Mouse (Mus musculus) adrenal gland, adult 2 months (tissue): Measurements from ENCODE around the gene Olfr1432. TPM values are rescaled to one million over a fixed set of nuclear protein-coding genes. Genes with fewer than 3 reads are reported as not detected.
"Not testable (repeated sequence)": the region's sequence is repeated elsewhere in the genome, so short reads cannot be mapped to it uniquely, and the experiment has no call there.

ENCODE experiments used
- DNase-seq: peaks from one replicate; pipeline ENCODE4 v3.0.0; 2021
- long read RNA-seq: library from polyadenylated mRNA; stranded (forward); transcript quantifications from one replicate; pipeline ENCODE4 v2.0.0, GENCODE M21; 2021
- polyA plus RNA-seq: library from polyadenylated mRNA; depleted of rRNA; stranded (reverse); fragments of >200 nt; gene quantifications from 2 replicates; pipeline ENCODE4 v1.2.3, GENCODE M21; 2012; rRNA removed
- total RNA-seq, 2 experiments: library from RNA; stranded (reverse); gene quantifications; 2 replicates each; pipeline ENCODE4 v1.2.3; 2021

Olfr1432 gene
- total RNA-seq, result not detected
- not detected in 2 replicates for polyA plus RNA-seq
- long read RNA-seq, result 0 reads

DNA sequence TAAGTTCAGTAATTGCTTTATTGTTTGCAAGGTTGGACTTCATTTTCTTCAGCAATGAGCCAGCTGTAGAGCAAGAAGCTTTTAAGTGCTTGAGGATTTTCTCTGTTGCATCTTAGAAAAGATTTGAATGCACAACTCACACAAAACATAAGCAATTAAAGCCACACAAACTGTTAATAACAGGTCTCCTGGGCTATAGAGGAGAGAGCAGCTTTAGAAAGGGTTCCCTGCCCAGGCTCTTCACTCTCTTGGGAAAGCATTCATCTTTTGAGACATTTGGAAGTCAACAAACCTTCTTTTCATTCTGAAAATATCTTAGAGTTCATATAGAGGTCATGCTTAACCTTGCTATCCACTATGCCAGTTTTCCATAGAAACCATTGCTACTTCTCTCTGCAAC is at the start of gene Olfr1432:
TSS of gene Olfr1432 (minus strand) at position 101 of the 400 bp plus-strand sequence.
- DNase-seq, result not testable (repeated sequence)

DNA sequence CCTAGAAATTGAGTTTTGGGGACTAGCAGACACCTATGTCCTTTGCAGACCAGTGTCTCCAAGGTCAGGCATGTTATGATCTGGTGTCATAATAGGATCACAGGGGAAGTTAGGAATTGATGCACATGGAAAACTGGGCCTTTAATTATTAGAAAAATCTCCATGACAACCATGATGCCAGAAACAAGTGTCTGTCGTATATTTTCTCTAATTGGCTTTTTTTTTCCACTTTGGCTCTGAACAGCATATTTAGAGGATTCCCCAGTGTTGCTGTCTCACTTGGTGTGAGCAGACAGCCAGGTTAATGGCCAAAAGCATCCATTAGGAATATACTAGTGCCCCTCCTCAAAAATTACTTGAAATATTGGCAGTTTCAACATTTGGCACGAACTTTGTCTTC is 47.2 kb upstream of the Olfr1432 start, which contains the start of gene Olfr1434:
TSS of gene Olfr1434 (plus strand) at position 301 of the 400 bp plus-strand sequence.
- DNase-seq, result no peak

DNA sequence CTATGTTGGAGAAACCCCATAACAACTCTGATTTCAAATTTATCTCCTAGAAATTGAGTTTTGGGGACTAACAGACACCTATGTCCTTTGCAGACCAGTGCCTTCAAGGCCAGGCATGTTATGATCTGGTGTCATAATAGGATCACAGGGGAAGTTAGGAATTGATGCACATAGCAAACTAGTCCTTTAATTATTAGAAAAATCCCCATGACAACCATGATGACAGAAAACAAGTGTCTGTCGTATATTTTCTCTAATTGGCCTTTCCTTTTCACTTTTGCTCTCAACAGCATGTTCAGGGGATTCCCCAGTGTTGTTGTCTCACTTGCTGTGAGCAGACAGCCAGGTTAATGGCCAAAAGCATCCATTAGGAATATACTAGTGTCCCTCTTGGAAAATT is 28.3 kb upstream of the Olfr1432 start, which contains the start of gene Olfr235:
TSS of gene Olfr235 (plus strand) at position 301 of the 400 bp plus-strand sequence.
- DNase-seq, result no peak

DNA sequence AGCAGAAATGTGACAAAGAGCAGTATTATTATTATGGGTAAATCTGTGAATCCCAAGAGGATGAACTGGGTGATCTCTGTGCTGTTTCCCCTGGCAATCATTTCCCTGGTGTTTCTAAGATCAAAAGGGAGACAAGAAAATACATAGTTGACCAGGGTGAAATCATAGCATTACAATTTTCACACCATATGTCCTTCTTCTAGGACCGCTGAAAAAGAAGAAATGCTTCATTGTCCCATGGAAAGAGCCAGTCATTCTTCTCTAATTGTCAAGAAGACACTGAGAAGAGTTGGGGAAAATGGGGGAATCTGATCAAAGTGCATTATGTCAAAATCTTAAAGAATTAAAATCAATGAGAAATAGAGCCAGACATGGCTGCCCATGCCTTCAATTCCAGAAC is 9.2 kb upstream of the Olfr1432 start, which contains the start of gene Olfr262:
TSS of gene Olfr262 (minus strand) at position 101 of the 400 bp plus-strand sequence.
- no peak for DNase-seq

DNA sequence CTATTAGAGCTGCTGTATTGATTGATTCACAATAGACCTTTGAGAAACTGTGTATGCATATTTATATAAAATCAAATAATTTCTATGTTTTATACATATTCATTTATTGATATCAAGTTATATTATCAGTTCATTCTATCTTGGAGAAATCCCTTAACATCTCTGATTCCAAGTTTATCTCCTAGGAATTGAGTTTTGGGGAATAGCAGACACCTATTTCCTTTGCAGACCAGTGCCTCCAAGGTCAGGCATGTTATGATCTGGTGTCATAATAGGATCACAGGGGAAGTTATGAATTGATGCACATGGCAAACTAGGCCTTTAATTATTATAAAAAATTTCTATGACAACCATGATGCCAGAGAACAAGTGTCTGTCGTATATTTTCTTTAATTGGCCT is 32.1 kb downstream of the Olfr1432 start, which contains the start of gene Olfr1431:
TSS of gene Olfr1431 (plus strand) at position 301 of the 400 bp plus-strand sequence.
- no peak for DNase-seq

DNA sequence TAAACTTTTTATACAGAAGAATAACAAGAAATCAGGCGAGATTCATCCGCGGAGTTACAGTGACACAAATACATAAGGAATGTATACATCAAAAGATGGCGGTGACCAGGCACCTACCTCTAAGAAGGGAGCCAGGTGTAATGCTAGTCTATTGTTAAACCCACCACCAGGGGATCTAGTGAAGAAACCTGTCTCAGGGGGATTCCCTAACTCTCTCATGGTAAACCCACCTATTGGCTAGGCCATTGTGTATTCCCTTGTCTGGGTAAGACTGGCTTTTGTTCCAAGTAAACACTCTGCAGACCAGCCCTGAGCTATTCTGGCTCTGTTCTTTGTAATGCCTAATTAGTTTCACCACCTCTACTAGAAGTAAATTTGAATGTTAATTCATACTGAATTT is 33.3 kb downstream of the Olfr1432 start:
- not testable (repeated sequence) for DNase-seq

Other genes with a start within 250 kb of the Olfr1432 start
- gene Olfr1423, start 191.3 kb downstream of the Olfr1432 start, total RNA-seq, result not detected
- gene Olfr1423, start 191.3 kb downstream of the Olfr1432 start, polyA plus RNA-seq, result not detected in 2 replicates
- not detected for gene Olfr1424, start 169.9 kb downstream of the Olfr1432 start, total RNA-seq
- gene Olfr1424, start 169.9 kb downstream of the Olfr1432 start, polyA plus RNA-seq, result not detected in 2 replicates
- gene Olfr1425, start 154.9 kb downstream of the Olfr1432 start, total RNA-seq, result not detected
- gene Olfr1425, start 154.9 kb downstream of the Olfr1432 start, polyA plus RNA-seq, result not detected in 2 replicates
- not detected for gene Olfr1426, start 140.6 kb downstream of the Olfr1432 start, total RNA-seq
- not detected in 2 replicates for gene Olfr1426, start 140.6 kb downstream of the Olfr1432 start, polyA plus RNA-seq
- gene Olfr1427, start 129.3 kb downstream of the Olfr1432 start, total RNA-seq, result not detected
- gene Olfr1427, start 129.3 kb downstream of the Olfr1432 start, polyA plus RNA-seq, result not detected in 2 replicates
- not detected for gene Olfr1428, start 116.7 kb downstream of the Olfr1432 start, total RNA-seq
- gene Olfr1428, start 116.7 kb downstream of the Olfr1432 start, polyA plus RNA-seq, result not detected in 2 replicates
- gene Olfr76, start 109.4 kb downstream of the Olfr1432 start, total RNA-seq, result not detected
- not detected in 2 replicates for gene Olfr76, start 109.4 kb downstream of the Olfr1432 start, polyA plus RNA-seq
- gene Olfr1555-ps1, start 62.5 kb downstream of the Olfr1432 start, total RNA-seq, result not detected
- not detected in 2 replicates for gene Olfr1555-ps1, start 62.5 kb downstream of the Olfr1432 start, polyA plus RNA-seq
- not detected for gene Olfr1431, start 32.0 kb downstream of the Olfr1432 start, total RNA-seq
- gene Olfr1431, start 32.0 kb downstream of the Olfr1432 start, polyA plus RNA-seq, result not detected in 2 replicates
- not detected for gene Olfr262, start 9.1 kb upstream of the Olfr1432 start, total RNA-seq
- gene Olfr262, start 9.1 kb upstream of the Olfr1432 start, polyA plus RNA-seq, result not detected in 2 replicates
- not detected for gene Olfr235, start 28.4 kb upstream of the Olfr1432 start, total RNA-seq
- gene Olfr235, start 28.4 kb upstream of the Olfr1432 start, polyA plus RNA-seq, result not detected in 2 replicates
- not detected for gene Olfr1434, start 47.3 kb upstream of the Olfr1432 start, total RNA-seq
- gene Olfr1434, start 47.3 kb upstream of the Olfr1432 start, polyA plus RNA-seq, result not detected in 2 replicates
- not detected for gene Olfr1436, start 66.5 kb upstream of the Olfr1432 start, total RNA-seq
- gene Olfr1436, start 66.5 kb upstream of the Olfr1432 start, polyA plus RNA-seq, result not detected in 2 replicates
- not detected for gene Olfr1437, start 92.5 kb upstream of the Olfr1432 start, total RNA-seq
- gene Olfr1437, start 92.5 kb upstream of the Olfr1432 start, polyA plus RNA-seq, result not detected in 2 replicates
- not detected for gene Olfr1438-ps1, start 103.3 kb upstream of the Olfr1432 start, total RNA-seq
- gene Olfr1438-ps1, start 103.3 kb upstream of the Olfr1432 start, polyA plus RNA-seq, result not detected in 2 replicates
- gene Olfr1440, start 154.7 kb upstream of the Olfr1432 start, total RNA-seq, result not detected
- not detected in 2 replicates for gene Olfr1440, start 154.7 kb upstream of the Olfr1432 start, polyA plus RNA-seq
- gene Olfr1441, start 184.8 kb upstream of the Olfr1432 start, total RNA-seq, result not detected
- not detected in 2 replicates for gene Olfr1441, start 184.8 kb upstream of the Olfr1432 start, polyA plus RNA-seq
- not detected for gene Pfpl, start 195.3 kb upstream of the Olfr1432 start, total RNA-seq
- not detected in 2 replicates for gene Pfpl, start 195.3 kb upstream of the Olfr1432 start, polyA plus RNA-seq
- gene Mpeg1, start 228.2 kb upstream of the Olfr1432 start, total RNA-seq, result 10 to 100 TPM; 28.3 to 31.6 TPM
- gene Mpeg1, start 228.2 kb upstream of the Olfr1432 start, polyA plus RNA-seq, result 3.1 and 4.1 TPM in 2 replicates